Mouse (Mus musculus) spleen, adult 12 weeks (tissue): ENCODE results near the gene 6430628N08Rik.

Experiments used
- DNase-seq: peaks from one replicate; pipeline ENCODE4 v3.0.0; 2022; ENCODE audit warnings: low spot score

6430628N08Rik gene

DNA sequence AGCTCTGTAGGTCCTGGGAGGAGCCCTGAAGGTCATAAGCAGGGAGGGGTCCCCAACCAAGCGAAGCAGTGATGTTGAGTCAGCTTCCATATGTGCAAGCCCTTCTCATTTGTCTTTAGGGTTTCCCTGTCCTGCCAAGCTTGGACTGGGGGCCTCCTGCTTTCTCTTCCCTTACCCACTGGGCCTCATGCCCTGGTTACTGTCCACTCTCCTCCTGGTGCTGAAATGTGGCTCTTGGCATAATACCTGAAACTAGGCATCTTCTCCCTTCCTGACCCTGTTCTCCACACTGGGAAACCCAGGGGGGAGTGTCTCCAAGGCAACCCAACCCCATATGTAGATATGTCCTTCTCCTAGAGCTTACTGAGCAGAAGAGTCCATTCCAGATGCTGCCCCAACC, 3.6 kb upstream of the 6430628N08Rik start:
- no peak for DNase-seq

DNA sequence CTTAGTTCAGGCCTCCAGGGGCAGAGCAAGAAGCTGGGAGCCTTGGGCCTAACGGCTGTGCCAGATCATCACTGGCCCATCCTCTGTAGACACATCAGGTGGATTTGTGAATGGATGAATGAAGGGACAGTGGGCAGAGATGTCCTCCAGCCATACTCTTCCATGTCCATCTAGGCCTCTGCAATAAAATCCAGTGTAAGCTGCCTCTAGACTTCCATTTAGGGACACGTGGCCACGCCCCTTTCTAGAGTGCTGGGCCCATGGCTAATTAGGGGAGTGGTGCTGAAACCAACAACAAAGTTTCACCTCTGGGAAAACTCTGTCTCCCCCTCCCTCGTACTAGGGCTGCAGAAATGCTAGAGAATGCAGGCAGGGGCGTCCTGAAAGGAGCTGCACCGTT, 399 bp upstream of the 6430628N08Rik start:
- DNase-seq: no peak

DNA sequence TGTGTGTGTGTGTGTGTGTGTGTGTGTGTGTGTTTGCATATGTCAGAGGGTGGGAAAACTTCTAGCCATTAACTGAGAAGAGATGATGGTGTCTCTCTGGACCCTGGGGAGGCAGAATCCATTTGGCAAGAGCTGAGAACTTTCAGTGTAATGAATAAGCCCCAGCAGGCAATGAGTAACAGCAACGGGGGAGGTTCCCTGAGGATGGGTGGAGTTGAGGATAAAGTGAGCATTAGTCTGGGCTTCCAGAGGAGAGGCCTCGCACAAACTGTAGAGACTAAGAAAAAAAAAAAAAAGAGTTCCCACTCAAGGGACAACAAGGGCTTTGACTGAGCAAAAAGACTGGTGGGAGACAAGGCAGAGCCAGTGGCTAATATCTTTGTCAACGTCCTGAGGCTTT, 3.8 kb downstream of the 6430628N08Rik start:
- no peak for DNase-seq

DNA sequence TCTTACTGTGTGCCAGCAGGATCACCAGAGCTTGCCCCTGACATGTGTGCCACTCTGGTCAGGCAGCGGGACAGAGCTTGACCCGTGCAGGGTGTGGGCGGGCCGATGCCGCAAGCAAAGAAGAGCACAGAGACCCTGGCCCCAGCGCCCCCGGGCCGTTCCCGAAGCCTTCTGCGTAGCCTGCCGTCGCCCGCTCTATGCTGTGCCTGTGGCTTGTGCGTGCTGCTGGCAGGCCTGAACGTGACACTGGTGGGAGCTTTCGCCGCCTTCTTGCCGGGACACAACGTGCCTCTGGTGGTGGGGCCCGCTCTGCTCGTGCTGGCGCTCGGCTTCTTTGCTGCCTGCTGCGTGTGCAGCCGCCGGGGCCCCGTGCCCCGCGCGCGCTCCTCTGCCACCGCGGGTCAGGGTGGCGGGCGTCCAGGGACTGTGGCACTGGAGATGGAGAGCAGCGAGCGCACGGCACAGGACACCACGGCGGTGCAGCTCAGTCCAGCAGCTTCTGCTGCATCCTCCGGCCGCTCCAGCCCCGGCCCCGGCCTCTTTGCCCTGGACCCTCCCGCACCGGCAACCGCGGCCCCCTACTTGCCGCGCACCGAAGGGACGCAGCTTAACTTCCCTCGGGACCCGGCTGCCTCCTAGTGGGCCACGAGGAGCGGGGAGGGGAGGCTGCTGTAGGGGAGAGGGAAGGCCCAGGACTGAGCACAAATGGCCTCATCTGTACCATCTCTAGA, 7.6 kb downstream of the 6430628N08Rik start:
- no peak for DNase-seq

DNA sequence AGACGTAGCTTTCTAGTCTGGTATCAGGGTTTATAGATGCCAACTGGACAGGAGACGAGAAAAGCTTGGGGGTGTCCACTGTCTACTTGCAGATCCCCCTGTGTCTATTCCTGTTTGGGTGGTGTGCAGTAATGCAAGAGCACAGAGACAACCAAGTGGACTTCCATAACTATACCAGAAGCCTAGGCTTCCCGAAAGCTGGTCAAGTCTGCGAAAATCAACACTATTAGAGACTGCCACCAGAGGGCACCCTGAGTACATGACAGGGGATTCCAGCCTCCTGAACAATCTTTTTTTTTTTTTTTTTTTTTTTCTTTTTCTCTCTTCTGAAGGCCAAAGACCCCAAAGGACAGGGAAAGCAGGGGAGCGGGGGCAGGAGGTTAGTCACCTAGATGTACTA, 12.4 kb downstream of the 6430628N08Rik start:
- DNase-seq: peak; percentile 23

DNA sequence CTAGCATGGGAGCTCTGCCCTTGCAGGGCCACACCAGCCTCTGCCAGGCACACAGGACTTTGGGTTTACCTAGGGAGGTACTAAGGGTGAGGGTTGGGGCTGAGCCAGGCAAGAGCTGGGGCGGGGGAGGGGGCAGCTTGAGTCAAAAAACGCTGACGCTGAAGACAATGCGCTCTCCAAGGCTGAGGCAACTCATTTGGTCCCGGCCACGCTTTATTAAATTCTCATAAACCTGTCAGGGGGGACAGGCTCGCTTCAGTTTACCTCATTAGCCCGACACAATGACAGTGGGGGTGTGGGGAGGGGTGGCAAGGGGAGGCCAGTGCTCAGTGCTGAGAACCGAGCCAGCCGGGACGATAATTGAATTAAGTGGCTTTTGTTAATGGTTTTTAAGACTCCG, 13.9 kb downstream of the 6430628N08Rik start:
- no peak for DNase-seq

DNA sequence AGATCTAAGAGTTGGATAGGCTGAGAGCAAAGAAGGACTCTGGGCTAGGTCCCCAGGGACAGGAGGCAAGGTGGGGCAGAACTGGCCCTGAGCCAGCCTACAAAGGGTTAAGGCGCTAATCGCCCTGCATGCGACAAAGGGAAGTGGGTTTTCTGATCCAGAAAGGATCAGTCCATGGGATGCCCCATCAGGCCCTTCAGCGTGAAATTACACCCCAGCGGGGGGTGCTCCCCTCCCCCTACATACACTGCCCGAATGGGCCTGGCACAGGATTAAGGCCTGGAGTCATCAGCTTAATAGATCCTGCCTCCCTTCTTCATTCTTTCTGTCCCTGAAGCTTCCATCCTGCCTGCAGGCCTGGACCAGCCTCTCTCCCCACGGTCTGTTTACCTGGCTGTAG, 15.2 kb downstream of the 6430628N08Rik start:
- DNase-seq: no peak

DNA sequence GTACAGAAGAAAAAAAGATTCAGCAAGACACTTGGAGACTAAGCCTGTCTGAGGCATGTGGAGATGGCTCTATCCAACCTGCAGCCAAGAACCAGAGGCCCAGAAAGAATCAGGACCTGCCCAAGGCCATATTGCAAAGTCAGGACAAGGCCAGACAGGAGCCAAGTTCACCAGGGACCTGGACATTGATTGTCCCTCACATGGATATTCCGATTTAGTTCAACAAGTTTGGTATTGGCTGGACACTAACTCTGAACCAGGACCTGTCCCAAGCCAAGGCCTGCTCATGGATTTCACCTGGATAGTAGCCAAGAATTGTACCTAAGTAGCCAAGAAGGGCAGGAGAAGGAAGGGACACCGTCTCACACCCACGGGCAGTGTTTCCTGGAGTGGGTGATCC, 16.3 kb downstream of the 6430628N08Rik start:
- DNase-seq: no peak

DNA sequence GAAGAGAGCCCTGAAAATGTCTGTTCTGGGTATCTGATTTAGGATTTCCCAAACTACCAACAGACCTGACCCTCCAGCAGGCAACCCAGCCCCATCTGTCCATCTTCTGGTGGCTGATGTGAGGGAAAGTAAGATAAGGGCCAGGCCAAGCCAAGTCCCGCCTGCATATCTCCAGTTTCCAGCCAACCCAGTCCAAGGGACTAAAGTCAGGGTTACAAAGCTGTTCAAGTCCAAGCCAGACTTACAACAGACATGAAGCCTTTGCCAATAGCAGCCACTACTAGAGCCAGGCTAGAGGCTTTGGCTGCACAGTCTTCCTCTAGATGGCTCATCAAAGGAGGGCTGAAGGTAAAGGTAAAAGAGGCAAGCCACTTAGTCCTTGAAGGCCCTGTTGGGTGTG, 17.5 kb downstream of the 6430628N08Rik start:
- DNase-seq: no peak

DNA sequence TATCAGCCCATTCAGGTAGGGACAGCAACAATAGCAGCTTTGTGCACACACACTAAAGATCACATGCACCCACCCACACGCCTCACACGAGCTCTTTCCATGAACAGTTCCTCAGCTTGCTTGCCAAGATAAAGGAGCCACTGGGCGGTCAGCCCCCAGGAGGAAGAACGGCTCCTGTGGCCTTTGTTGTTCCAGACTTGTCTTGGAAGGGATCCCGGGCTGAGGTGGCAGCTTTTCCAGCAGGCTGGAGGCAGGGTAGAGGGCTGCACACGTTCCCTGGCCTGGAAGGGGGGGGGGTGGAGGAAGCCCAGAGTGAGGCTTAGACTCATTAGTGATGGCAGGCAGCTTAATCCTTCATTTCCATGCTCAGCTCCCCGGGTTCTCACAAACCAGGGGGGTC, 18.2 kb downstream of the 6430628N08Rik start:
- DNase-seq: no peak

DNA sequence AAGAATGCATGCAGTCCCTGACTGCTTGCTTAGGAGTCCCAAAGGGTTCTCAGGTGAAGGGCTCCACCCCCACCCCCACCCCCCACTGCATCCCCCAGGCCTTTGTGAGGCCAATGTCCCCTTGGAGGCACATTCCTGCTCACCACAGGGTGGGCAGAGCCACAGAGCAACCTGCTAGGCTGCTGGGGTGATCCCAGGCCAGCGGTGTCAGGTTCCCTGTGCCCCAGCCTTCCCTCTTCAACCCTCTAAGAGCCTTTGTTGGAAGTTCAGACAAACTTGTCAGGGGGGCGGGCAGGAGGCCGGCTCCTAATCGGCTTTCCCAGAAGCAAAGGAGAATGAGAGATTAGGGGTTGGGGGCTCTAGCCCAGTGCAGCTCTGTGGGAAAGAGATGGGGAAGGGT, 21.1 kb downstream of the 6430628N08Rik start:
- DNase-seq: no peak

DNA sequence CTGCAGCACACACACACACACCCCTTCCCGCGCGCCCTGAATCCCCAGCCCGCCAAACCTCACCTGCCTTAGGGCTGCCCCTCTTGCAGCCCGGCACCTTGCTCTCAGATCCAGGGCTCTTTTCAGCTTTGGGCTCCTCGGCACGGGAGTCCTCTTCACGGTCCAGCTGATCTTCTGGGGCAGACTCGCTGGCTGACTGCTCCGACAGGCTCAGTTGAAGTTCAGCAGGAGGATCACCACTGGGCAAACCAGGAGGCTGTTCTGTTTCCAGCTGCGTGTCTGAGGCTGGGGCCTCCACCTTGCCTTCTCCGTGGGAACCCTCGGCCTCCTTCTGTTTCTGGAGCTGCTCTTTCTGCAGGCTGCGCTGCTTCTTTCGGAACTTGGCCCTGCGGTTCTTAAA, 29.4 kb downstream of the 6430628N08Rik start:
- DNase-seq: no peak

DNA sequence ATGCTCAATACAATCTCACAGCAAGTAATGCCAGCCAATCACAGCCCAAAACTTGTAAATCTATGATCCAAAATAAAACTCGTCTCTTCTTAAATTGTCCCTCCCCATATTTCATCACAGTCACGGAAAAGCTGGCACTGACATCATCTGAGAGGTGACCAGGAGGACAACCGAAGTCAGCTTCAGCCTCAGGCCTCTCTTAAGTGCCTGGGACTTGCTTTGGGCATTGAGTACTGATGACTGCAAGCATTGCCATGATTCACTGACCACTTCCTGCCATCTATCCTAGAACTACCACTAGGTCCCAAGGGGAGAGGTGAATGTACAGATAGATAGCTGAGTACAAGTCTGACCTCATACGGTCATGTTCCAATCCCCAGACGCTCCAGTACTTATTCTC, 32.2 kb downstream of the 6430628N08Rik start:
- no peak for DNase-seq

DNA sequence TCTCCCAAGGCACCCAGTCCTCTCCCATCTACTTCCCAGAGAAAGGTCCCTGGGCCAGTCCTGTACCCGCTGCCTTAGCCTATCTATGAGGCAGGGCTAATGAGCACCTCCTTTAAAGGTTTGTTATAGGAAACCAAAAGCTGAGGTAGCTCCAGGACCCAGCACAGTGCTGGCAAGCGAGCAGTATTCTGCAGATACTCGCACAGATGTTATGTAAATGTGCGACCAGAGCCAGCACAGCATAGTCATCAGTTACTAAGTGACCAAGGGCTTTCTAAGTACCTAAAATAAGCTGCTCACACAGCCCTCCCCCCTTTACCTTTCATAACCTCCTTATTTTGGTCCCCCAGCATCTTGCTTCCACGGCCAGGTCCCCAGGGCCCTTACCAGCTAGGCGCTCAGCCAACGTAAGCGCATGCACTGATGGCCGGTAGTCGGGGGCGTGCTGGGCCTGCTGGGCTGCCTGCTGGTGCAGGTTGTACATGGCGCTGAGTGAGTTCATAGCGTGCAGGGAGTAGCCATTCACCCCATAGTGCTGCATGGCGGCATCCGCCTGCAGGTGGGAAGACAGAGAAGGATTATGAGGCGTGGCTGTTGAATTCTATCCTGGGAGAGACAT, 32.9 kb downstream of the 6430628N08Rik start:
- DNase-seq: no peak

DNA sequence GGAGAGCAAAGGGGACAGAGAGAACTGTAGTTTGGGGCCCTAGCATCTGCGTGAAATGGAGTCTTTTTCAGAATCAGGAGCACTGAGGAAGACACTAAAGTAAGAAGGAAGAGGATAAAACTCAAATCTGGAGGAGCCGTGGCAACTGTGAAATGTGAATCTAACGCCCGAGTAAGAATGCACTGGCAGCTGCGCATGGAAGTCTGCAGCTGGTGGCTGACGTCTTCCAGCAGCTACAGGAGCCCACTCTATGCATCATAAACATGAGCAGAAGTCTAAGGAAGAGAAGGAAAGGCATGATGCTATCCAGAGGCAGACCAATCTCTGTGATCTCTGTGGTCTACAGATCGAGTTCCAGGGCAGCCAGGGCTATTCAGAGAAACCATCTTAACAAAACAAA, 37.2 kb downstream of the 6430628N08Rik start:
- no peak for DNase-seq

DNA sequence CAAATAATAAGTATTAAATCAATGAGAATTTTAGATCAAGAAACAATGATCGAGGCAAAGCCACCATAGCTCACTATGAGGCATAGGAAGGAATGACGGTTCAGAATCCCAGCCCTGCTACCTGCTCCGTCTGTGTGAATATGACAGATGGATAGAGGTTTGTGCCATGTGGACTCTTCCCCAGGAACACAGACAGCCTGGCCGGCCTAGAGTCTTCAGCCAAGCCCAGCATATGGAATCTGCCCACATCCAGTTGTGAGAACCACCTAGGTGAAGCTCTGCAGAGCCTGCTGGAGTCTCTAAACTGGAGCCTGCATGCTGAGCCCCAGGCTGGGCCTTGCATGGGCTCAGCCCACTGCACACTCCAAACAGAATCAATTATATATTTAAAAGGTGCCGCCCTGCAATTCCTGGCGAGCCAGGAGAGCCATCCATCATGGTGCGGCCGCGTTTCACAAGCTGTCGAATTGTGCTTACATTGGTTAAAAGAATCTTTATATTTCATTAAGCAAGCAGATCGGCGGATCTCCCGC, 41.2 kb downstream of the 6430628N08Rik start:
- DNase-seq: no peak

DNA sequence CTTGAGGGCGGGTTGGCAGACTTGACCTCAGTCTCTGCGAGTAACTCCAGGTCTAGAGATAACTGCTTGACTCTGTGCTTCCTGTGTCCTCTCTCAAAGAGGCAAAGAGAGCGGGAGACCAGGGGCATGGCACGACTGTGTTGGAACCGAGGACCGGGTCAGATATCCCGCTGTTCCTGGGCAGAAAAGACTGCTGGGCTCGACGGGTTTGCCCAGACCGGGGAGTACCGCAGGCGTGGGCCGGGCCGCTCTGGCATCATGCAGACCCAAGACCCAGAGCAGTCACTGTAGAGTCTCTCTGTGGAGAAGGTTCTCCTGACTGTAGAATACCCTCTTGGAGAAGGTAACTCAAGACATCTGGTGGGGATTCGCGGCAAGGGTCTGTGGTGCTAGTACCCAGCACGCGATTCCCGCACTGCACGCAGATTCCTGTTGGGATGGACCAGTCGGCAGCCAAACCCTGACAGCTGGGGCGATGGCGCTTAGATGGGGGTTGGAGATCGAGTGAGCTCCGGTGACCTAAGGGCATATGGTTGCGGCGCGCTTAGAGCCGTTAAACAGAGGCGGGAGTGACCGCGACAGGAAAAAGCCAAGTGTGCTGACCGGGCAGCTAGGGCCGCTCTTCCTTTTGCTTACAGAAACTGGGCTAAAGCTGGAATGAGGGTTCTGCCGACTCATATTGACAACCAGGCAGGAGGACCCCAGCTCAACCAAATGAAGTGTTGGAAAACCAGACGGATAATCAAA, 45.5 kb downstream of the 6430628N08Rik start:
- DNase-seq: no peak

DNA sequence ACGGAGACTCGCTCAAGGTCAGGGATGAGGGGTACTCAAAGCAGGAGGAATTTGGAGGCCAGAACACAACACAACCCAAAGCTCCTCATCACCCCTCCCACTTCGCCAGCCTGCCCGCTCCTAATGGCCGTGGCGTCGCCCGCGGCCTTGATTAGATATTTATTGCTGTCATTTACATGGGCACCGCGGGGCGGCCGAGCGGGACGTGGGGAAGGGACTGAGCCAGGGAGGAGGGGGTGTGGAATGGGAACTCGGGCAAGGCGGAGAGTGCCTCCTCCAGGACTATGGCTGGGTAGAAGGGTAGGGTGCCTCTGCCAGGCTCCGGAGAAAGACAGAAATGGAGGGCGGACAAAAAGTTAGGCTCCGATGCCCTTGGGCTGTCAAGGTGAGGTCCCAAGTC, 46.2 kb downstream of the 6430628N08Rik start:
- DNase-seq: no peak

DNA sequence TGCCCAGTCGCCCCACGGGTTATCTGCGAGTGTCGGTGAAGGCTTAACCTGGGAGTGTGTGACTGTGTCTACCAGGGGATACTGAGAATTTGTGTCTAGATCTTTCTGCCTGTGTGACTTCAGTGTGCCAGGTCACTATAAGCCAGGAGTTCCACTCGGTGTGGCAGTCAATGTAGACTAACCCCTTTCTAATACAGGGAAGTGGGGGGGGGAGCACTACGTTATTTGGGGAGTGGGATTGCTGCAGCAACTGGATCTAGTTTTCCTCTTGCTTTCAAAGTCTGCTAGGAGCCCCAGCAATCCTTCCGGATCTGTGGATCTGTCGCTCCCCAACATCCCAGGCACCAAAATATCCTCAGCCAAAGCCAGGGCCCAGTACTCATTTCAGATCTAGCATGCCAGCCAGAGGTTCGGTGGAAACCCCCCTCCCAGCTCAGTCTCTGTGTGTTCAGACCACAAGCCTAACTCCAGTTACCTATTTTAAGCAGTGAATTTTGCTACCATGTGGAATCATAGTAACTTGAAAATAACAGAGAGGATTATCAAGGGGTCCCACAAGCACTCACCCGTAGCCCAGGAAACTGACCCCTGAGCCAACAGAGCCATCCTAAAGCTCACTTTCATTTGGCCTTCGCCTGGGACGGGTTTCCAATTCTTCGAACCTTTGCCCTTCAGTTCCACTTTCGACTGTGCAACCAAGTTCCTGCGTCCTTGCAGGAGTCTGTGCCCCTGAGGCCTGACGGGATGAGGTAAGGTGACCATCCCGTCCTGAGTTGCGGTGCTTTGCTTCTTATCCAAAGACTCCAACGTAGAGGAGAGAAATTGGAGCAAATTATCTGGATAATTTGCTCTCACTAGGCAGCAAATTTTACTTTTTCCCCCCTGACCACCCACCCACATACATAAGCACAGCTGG, 46.9 kb downstream of the 6430628N08Rik start:
- DNase-seq: no peak

DNA sequence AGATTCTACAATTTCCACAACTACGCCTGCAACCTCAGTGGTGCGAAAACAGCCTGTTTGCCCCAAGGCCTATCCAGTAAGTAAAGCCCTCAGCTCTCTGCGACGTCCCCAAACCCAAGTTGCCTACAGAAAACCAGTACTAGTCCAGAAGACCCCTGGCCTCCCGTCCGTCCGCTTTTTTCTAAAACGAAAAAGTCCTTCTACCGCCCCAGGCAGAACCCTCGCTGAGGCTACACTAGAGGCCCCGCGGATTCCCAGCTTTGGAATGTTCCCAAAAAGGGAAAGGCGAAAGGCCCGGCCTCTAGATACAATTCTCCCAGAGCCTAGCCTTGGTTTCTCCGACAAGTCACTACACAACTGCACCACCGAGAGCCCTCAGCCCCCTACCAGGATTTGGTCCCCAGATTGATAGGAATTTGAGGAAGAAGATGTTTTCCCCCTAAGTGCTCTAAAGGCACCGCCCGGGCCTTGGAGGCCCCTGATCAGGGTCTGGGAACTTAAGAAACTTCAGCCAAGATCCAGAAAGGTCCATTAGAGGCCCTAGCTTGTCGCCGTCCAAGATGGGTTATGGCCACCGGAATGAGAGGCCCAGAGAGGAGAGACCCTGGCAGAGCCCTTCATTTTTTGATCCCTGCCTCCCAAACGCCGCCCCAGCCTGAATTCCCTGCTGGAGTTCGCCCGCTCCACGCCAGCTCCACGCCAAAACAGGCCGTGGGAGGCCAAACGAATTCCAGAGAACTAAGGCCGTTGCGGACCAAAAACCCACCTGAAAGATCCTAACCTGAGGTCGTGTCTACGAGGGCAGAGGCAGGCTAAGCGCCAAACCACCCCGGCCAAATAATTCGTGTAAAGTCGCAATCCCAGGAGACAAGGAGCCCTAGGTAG, 48.1 kb downstream of the 6430628N08Rik start:
- no peak for DNase-seq
